Mouse (Mus musculus): ENCODE data around the gene Rhebl1. TPM values are rescaled to one million over a fixed set of nuclear protein-coding genes. Genes with fewer than 3 reads are reported as not detected.
A peak's percentile ranks its signal among the peaks of the same experiment; 100 is the strongest.

Rhebl1 gene
- total and polyA plus RNA-seq, 3 experiments = 11.1 to 25.1 (median 17.6) TPM

DNA sequence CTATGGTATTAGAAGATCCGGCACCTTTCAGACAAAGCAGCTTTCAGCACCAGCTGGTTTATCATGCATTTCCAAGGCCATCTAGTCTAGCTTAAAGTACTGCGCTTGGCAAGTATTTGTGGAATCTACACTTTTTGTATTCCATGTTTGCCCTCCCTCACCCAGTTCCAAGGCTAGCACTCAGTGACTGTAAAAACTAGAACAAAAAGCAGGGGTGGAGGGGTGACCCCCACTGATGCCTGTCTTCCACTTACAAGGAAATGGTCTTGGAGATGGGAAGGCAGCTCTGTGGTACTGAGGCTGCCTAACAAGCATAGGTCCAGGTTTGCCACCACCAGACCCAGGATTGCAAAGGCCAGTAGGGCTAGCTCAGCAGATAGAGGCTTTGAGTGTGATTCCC, 8.3 kb upstream of the Rhebl1 start:
- H3K79me2 ChIP-seq (replicated peaks; ENCODE audit: control insufficient read depth, extremely low read depth, insufficient read depth, poor library complexity, severe bottlenecking) = no peaks in the 10 kb centered on the region
- dilution Hi-C loops (cut with MboI; ENCODE audit: extremely low pct_ligation_motif_present, extremely low pct_unique_long_range_greater_than_20kb, low sequenced_read_pairs) (no loop called here), in situ Hi-C loops (cut with MboI; ENCODE audit: low pct_ligation_motif_present, low pct_unique_long_range_greater_than_20kb, low sequenced_read_pairs) (no loop called here)
- H3K4me2 ChIP-seq (ENCODE audit: insufficient read depth, low read depth, poor library complexity, severe bottlenecking) = no peak overlapping the region
- H3K9me3 ChIP-seq (replicated peaks; ENCODE audit: low read length) = no peaks in the 10 kb centered on the region
- no peak for DNase-seq (ENCODE audit: extremely low read depth)
- no peak overlapping the region for H3K4me3 ChIP-seq (replicated peaks in 1 of 3; ENCODE audit: low read depth in 2 of 3, low read length in 2 of 3, poor library complexity in 1 of 3)
- TF ChIP-seq MAFK (IDR thresholded peaks at IDR 0.05; ENCODE audit: insufficient replicate concordance, low read length) (no peak), POLR2AphosphoS2 (IDR thresholded peaks at IDR 0.05; ENCODE audit: low read depth, low read length) (peak; percentile 58; the same call in 1 of the 2 replicates), BHLHE40 (IDR thresholded peaks at IDR 0.05; ENCODE audit: low read depth, low read length) (no peak)
- H3K27me3 ChIP-seq (replicated peaks) = peaks cover 3% of the 10 kb centered on the region
- no peak overlapping the region for H3K9ac ChIP-seq (ENCODE audit: insufficient read depth, low read depth)
- H3K4me1 ChIP-seq (ENCODE audit: control insufficient read depth in 1 of 2, insufficient read depth in 2 of 2) = peaks cover 0 to 6% of the 10 kb centered on the region in 2 experiments; a peak in 1 of 4 replicates
- H3K36me3 ChIP-seq (replicated peaks in 1 of 2; ENCODE audit: control insufficient read depth in 1 of 2, insufficient read depth in 1 of 2, low read length in 1 of 2) = peaks cover 9 to 48% of the 10 kb centered on the region in 2 experiments
- no peak overlapping the region for H3K27ac ChIP-seq (ENCODE audit: insufficient read depth, low read depth)

DNA sequence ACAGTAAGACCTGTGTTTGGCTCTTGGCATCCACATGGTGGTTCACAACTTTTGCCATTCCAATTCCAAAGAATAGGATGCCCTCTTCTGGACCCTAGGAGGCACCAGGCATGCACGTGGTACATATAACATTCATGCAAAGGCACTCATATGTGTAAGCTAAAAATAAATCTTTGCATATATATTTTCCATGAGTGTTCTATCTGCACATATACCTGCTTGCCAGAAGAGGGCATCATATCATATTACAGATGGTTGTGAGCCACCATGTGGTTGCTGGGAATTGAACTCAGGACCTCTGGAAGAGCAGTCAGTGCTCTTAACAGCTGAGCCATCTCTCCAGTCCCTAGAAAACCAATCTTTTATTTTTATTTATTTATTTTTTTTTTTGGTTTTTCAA, 7.2 kb upstream of the Rhebl1 start:
- H3K27ac ChIP-seq (ENCODE audit: insufficient read depth, low read depth) = no peak overlapping the region
- peaks cover 3 to 6% of the 10 kb centered on the region in 2 experiments; a peak in 1 of 4 replicates for H3K4me1 ChIP-seq (ENCODE audit: control insufficient read depth in 1 of 2, insufficient read depth in 2 of 2)
- peaks cover 3% of the 10 kb centered on the region for H3K27me3 ChIP-seq (replicated peaks)
- H3K4me2 ChIP-seq (ENCODE audit: insufficient read depth, low read depth, poor library complexity, severe bottlenecking) = no peak overlapping the region
- no peaks in the 10 kb centered on the region for H3K79me2 ChIP-seq (replicated peaks; ENCODE audit: control insufficient read depth, extremely low read depth, insufficient read depth, poor library complexity, severe bottlenecking)
- dilution Hi-C loops (cut with MboI; ENCODE audit: extremely low pct_ligation_motif_present, extremely low pct_unique_long_range_greater_than_20kb, low sequenced_read_pairs) (no loop called here), in situ Hi-C loops (cut with MboI; ENCODE audit: low pct_ligation_motif_present, low pct_unique_long_range_greater_than_20kb, low sequenced_read_pairs) (no loop called here)
- TF ChIP-seq JUND (conservative IDR thresholded peaks at IDR 0.05; ENCODE audit: low read depth, low read length) (no peak), MYC (IDR thresholded peaks at IDR 0.05; ENCODE audit: low read depth, low read length) (0 out of 2 replicates have a peak, but pooled peaks have one; percentile 25), NRF1 (IDR thresholded peaks at IDR 0.05; ENCODE audit: low read depth, low read length) (no peak), MEF2A (IDR thresholded peaks at IDR 0.05; ENCODE audit: borderline replicate concordance, low read depth, low read length) (peak; percentile 55), CTCF (conservative IDR thresholded peaks at IDR 0.05 in 1 of 2, IDR thresholded peaks at IDR 0.05 in 1 of 2; ENCODE audit: low read depth in 2 of 2, low read length in 2 of 2) (peak in 1 of 2 experiments; percentile 44; a peak in 2 of 4 replicates), CHD2 (IDR thresholded peaks at IDR 0.05; ENCODE audit: low read length) (no peak), ZMIZ1 (IDR thresholded peaks at IDR 0.05; ENCODE audit: low read depth, low read length) (no peak)
- no peak overlapping the region for H3K9ac ChIP-seq (ENCODE audit: insufficient read depth, low read depth)
- no peak for DNase-seq (ENCODE audit: extremely low read depth)
- no peak overlapping the region for H3K4me3 ChIP-seq (replicated peaks in 1 of 3; ENCODE audit: low read depth in 2 of 3, low read length in 2 of 3, poor library complexity in 1 of 3)
- no peaks in the 10 kb centered on the region for H3K9me3 ChIP-seq (replicated peaks; ENCODE audit: low read length)
- H3K36me3 ChIP-seq (replicated peaks in 1 of 2; ENCODE audit: control insufficient read depth in 1 of 2, insufficient read depth in 1 of 2, low read length in 1 of 2) = peaks cover 9 to 38% of the 10 kb centered on the region in 2 experiments

DNA sequence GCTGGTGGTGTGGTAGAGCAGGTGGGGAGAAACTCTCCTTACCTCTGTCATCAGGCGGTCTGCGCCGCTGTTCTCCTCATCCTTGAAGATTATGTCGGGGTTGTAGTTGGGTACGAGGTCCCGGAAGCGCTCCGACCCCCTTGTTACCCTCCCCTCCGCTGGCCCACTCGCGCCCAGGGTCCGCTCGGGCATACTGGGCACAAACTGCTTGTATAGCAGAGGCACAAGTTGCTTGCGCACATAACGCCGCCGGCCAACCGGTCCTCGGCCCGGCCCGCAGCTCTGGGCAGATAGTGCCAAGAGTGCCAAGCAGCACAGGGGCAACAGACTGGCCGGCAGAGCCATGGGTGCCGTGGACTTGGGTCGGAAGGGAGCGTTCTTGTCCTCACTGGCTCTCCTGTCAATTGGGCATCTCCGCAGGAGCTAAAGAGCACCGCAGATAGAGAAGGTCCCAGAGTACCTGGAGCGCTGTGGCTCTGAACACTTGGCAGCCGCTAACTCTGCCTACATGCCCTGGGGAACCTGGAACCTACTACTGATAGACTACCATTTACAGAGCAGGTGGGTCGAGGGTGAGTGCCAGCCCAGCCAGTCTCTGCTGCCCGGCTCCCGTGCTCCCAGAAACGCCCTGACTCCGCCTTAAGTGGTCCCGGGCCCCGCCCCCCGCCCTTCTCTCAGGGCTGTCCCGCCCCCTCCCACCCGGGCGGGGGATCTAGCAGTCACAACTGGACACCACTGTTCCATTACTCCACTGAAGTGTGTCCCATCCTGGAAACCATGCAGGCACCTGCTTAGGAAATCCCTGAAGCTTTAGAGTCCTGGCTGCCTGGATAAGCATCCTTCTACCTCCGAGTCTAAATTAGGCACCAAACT, 3.8 kb upstream of the Rhebl1 start, which contains the start of gene Dhh:
TSS of gene Dhh (minus strand) at position 613 of the 873 bp plus-strand sequence.
- dilution Hi-C loops (cut with MboI; ENCODE audit: extremely low pct_ligation_motif_present, extremely low pct_unique_long_range_greater_than_20kb, low sequenced_read_pairs) = no loop called here
- H3K27ac ChIP-seq (ENCODE audit: insufficient read depth, low read depth) = no peak within 1 kb of the TSS
- in situ Hi-C loops (cut with MboI; ENCODE audit: low pct_ligation_motif_present, low pct_unique_long_range_greater_than_20kb, low sequenced_read_pairs) = no loop called here
- DNase-seq (ENCODE audit: extremely low read depth) = no peak
- H3K4me3 ChIP-seq (replicated peaks in 1 of 3; ENCODE audit: low read depth in 2 of 3, low read length in 2 of 3, poor library complexity in 1 of 3) = no peak within 1 kb of the TSS
- no peak for TF ChIP-seq NRF1 (IDR thresholded peaks at IDR 0.05; ENCODE audit: low read depth, low read length)
- TF ChIP-seq ELF1 (IDR thresholded peaks at IDR 0.05; ENCODE audit: low read depth, low read length) = no peak
- TF ChIP-seq EP300 (IDR thresholded peaks at IDR 0.05; ENCODE audit: low read length) = no peak
- no peak for TF ChIP-seq ZMIZ1 (IDR thresholded peaks at IDR 0.05; ENCODE audit: low read depth, low read length)
- no peak for TF ChIP-seq HCFC1 (IDR thresholded peaks at IDR 0.05; ENCODE audit: low read depth, low read length)
- TF ChIP-seq USF1 (IDR thresholded peaks at IDR 0.05; ENCODE audit: low read depth, low read length) = no peak
- no peak for TF ChIP-seq NELFE (IDR thresholded peaks at IDR 0.05; ENCODE audit: low read depth, low read length)
- no peak for TF ChIP-seq MAZ (IDR thresholded peaks at IDR 0.05; ENCODE audit: low read depth, low read length)
- TF ChIP-seq MAFK (IDR thresholded peaks at IDR 0.05; ENCODE audit: insufficient replicate concordance, low read length) = no peak
- no peak for TF ChIP-seq JUND (conservative IDR thresholded peaks at IDR 0.05; ENCODE audit: low read depth, low read length)
- TF ChIP-seq MAX (IDR thresholded peaks at IDR 0.05; ENCODE audit: low read length) = no peak
- no peak for TF ChIP-seq PAX5 (IDR thresholded peaks at IDR 0.05; ENCODE audit: low read length)
- TF ChIP-seq GABPA (IDR thresholded peaks at IDR 0.05; ENCODE audit: insufficient replicate concordance, low read depth, low read length) = no peak
- TF ChIP-seq POLR2A (IDR thresholded peaks at IDR 0.05; ENCODE audit: low read depth, low read length) = no peak
- no peak for TF ChIP-seq ZKSCAN1 (IDR thresholded peaks at IDR 0.05; ENCODE audit: borderline replicate concordance, low read depth, low read length)
- no peak for TF ChIP-seq CHD1 (IDR thresholded peaks at IDR 0.05; ENCODE audit: low read depth, low read length)
- no peak for TF ChIP-seq SIN3A (IDR thresholded peaks at IDR 0.05; ENCODE audit: low read length)
- no peak for TF ChIP-seq CHD2 (IDR thresholded peaks at IDR 0.05; ENCODE audit: low read length)
- H3K4me1 ChIP-seq (ENCODE audit: control insufficient read depth in 1 of 2, insufficient read depth in 2 of 2) = peaks cover 6 to 8% of the 10 kb centered on the region in 2 experiments; a peak in 3 of 4 replicates
- H3K27me3 ChIP-seq (replicated peaks) = peaks cover 3% of the 10 kb centered on the region
- H3K9ac ChIP-seq (ENCODE audit: insufficient read depth, low read depth) = no peak within 1 kb of the TSS
- H3K36me3 ChIP-seq (replicated peaks in 1 of 2; ENCODE audit: control insufficient read depth in 1 of 2, insufficient read depth in 1 of 2, low read length in 1 of 2) = peaks cover 0 to 7% of the 10 kb centered on the region in 2 experiments
- H3K9me3 ChIP-seq (replicated peaks; ENCODE audit: low read length) = peaks cover 6% of the 10 kb centered on the region
- no peaks in the 10 kb centered on the region for H3K79me2 ChIP-seq (replicated peaks; ENCODE audit: control insufficient read depth, extremely low read depth, insufficient read depth, poor library complexity, severe bottlenecking)
- H3K4me2 ChIP-seq (ENCODE audit: insufficient read depth, low read depth, poor library complexity, severe bottlenecking) = no peak within 1 kb of the TSS
